Mouse (Mus musculus): ENCODE results near the gene Mettl26.

The Mettl26 gene

GRCm38 (mm10) chr17:25837533-25837932 lies 37.3 kb upstream of the Mettl26 start:
- no peak for DNase-seq

- DNase-seq: no peak
Observed at GRCm38 (mm10) chr17:25838904-25839303, 36.0 kb upstream of the Mettl26 start.

- DNase-seq: no peak
Observed at GRCm38 (mm10) chr17:25839455-25840235, 35.2 kb upstream of the Mettl26 start.

GRCm38 (mm10) chr17:25840519-25840918 lies 34.4 kb upstream of the Mettl26 start:
- no peak for DNase-seq

GRCm38 (mm10) chr17:25841117-25841880 lies 33.6 kb upstream of the Mettl26 start, which contains the start of gene Gm20683:
Gene Gm20683, minus strand, starts transcription at chr17:25841763.
- DNase-seq: no peak

DNA sequence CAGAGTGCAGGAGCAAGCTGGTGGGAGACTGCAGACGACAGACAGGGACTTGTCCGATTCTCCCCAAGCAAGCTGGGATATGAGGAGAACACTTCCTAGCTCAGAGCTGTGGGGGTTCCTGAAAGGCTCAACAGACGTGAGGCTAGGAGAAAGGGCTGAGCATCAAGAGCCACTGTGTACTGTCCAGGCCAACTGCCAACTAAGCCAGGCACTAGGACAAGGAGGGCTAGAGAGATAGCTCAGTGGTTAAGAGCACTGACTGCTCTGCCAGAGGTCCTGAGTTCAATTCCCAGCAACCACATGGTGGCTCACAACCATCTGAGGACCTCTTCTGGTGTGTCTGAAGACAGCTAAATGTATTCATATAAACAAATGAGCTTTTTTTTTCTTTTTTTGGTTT lies 32.4 kb upstream of the Mettl26 start:
- no peak for DNase-seq

DNA sequence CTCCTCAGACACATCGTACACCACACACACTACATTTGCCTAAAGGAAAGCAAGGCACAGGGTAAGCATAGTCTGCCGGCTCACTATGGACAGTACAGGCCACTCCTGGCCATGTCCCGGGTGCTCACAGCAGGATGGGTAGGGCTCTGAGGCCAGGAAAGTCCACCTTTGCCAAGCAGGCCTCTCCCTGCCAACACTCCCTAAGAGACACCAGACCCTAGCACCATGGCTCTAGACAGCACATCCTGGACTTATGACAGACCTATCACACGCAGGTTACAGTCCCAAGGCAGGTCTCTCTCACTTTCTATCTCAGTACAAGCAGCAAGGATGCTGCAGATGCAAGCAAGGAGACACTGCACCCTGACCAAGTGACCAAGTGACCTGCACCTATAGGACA lies 31.8 kb upstream of the Mettl26 start:
- DNase-seq: no peak

DNA sequence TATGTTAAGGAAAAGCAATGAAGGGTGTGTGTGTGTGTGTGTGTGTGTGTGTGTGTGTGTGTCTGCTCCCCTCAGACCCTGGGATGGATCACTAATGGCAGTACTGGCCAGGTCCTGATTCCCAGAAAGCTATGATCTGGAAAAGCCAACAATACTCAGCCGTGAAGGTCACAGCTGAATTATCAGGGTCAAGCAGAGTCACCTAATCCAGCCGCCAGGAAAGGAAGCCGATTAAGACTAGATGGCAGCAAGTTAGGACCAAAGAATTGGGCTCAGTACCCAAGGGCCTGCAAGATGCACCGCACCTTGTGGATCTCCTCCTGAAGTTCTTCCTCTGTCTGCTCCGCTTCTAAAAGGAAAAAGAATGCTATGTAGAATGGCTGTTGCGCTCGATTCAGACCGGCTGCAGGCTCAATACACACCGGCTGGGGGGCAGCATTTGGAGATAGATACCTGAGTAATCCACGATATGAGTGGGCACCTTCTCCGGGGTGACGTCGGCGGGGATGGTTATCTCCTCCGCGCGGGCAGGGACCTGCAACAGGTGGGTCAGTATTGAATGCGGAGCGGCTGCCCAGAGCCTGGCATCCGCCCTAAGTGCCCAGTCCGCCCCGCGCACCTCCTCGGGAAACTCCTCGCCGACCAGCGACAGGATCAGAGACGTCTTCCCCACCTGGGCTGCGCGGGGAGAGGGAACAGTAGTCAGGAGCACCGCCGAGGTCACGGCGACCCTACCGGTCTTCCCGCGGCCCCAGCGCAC lies 31.1 kb upstream of the Mettl26 start:
- DNase-seq: peak in 1 of 2 experiments; percentile 55

- DNase-seq: peak; percentile 92 to 94
Observed at GRCm38 (mm10) chr17:25844396-25844901, 30.4 kb upstream of the Mettl26 start, which contains the start of gene Rhot2. Gene Rhot2, minus strand, starts transcription at chr17:25844851.

DNA sequence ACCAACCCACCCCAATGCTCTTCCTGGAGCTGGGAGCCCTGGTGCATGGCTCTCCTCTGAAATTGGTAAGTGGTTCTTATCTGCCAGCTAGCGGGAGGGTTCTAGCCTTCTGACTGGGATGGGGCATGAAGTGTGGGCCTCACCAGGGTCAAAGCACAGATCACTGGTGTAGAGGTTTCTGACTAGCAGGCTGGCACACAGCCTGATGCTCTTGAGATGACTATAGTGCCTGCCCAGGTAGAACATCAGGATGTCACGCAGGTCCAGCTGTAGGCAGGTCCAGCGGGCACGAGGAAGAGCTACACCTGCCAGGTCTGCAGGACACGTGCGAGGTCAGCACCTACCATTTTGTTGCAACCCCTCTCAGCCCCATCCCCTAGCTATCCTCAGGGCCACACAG lies 14.6 kb upstream of the Mettl26 start:
- DNase-seq: no peak

GRCm38 (mm10) chr17:25860832-25861703 lies 13.8 kb upstream of the Mettl26 start, which contains the start of gene Wdr90:
Gene Wdr90, minus strand, starts transcription at chr17:25861501.
- DNase-seq: peak; percentile 88 to 89

DNA sequence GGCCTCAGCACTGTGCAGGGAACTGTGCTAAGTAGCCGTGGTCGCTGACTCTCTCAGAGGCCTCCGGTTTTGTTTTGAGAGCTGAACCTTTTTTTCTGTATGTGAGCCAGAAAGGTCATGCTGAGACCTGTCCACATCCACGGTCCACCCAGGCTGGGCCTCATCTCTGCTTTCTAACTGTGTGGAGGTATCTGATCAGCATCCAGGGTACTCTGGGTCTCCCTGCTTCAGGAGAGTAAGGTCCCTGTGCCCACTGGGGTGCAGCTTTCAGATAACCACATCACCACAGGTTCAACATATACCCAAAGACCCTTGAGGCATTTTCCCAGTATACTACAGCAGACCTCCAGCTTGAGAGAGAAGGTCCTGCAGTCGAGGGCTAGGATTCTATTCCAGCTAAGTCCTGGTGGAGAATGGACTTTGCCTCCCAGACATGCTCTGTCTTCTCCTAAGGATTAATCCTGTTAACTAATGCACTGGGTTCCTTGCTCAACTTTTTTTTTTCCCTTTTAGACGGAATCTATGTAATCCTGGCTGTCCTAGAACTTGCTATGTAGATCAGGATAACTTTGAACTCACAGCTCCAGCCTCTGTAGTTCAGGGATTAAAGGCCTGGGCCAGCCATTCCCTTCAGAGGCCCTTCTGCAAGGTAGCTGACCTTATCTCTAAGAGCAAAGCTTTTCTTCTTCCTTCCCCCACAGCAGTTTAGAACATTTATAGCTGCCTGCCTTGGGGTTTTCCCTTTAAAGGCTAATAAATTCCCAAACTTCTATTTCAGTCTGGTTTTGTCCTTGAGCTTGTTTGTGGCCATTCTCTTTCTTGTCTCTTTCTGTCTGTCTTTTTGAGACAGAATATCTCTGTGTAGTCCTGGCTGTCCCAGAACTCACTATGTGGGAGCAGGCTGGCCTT lies 12.9 kb upstream of the Mettl26 start:
- no peak for DNase-seq

DNA sequence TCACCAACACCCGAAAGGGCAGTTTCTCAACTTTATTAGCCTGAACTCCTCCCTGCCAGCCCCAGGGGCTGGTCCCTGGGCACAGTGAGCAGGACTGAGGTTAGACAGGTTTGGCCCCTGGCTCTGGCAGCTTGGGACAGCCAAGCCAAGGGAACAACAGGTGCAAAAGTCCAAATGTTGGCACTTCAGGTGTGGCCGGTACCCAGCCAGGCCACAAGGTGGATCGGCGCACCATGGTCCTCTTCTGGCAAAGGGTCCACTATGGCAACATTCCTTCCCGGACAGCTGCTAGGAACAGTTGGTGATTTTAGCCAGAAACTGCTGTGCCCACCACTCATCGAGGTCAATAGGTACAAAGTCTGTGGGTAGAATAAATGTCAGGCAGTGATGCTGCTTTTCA lies 11.2 kb upstream of the Mettl26 start:
- no peak for DNase-seq

DNA sequence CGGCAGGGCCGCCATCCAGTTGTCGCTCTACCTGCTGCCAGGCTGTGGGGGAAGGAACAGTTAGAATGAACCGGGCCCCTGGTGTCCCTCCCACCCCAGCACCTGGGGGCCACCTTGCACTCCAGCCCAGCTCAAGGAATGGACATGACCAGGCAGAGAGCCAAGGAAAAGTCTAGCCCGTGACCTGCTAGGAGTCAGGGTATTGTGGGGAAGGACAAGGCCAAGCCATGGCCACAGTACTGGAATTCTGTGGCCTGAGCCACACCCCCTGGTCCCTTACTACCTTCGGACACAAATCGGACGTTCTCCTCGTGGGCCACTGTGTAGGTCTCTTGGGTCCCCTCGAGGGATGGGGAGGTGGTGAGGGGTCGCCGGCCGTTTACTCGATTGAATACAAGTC lies 10.6 kb upstream of the Mettl26 start:
- DNase-seq: no peak

GRCm38 (mm10) chr17:25865288-25865687 lies 9.6 kb upstream of the Mettl26 start:
- DNase-seq: no peak

DNA sequence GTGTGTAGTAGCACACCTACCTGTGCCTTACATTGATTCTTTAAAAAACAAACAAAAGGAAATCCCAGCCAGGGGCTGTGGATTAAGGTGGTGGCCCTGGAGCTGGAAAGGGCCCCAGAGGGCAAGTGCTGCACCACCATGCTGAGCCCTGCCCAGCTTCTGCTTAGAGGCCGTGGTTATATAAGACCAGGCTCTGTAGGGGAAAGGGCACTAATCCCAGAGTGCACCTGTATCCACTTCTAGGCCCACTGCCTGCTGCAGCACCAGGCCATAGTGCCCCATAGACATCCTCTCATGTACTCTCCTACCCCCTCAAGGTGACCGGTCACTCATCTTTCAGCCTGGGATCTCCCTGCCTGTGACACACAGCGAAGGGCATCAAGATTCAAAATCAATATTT lies 8.7 kb upstream of the Mettl26 start:
- no peak for DNase-seq

- no peak for DNase-seq
Observed at GRCm38 (mm10) chr17:25867509-25867835, 7.4 kb upstream of the Mettl26 start.

- peak in 1 of 2 experiments; percentile 56 for DNase-seq
Observed at GRCm38 (mm10) chr17:25867836-25868600, 6.9 kb upstream of the Mettl26 start.

DNA sequence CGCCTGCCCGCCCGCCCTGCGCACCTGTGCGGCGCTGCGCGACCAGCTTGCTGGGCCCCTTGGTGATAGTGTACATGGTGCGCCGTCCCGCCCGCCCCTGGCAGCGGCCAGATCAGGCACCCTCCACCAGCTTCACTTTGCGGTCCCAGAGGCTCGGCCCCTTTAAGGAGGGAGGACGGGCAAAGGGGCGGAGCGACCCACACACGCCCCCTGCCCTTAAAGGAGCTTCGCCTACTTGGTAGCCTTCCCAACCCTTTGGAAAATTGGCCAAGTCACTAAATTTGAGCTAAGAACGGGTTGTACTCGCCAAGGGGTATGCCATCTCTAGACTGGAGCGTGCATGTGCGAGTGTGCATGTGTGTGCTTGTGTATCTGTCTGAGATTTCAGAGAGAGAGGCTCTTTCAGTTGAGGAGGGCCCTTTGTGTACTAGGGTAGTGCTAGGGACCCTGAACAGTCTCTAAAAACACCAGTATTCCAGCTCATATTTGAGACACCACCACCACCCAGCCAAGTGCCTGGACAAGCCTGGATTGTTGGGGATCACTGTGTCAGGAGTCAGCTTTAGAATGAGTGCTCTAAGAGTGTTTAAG lies 6.2 kb upstream of the Mettl26 start, which contains the start of gene Mcrip2:
Mcrip2 (minus strand) TSS at position 164 of the 591 bp plus-strand sequence.
- peak; percentile 75 to 78 for DNase-seq

- DNase-seq: no peak
Observed at GRCm38 (mm10) chr17:25869498-25869897, 5.4 kb upstream of the Mettl26 start.

All from cerebellum, postnatal 36 days (tissue).